Mouse (Mus musculus): ENCODE measurements around the gene Wdpcp.

Gene Wdpcp

DNA sequence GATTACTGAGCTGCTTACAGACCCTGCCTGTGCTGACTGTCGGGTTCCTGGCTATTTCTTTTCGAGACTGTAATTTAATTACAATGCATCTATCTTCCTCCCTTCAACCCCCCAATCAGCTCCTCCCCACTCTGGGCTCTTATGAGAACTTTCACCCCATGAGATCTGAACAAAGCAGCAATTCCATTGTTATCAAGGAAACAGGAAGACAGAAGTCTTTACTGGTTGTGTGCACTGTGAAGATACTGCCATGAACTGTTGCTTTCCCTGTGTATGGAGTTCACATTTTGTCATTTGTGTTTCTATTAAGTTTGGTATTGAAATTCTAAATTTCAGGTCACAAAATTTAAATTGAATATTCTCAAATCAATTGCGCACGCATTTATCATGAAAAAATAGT lies 177.5 kb downstream of the Wdpcp start:
- DNase-seq (ENCODE audit: low read depth) = no peak

DNA sequence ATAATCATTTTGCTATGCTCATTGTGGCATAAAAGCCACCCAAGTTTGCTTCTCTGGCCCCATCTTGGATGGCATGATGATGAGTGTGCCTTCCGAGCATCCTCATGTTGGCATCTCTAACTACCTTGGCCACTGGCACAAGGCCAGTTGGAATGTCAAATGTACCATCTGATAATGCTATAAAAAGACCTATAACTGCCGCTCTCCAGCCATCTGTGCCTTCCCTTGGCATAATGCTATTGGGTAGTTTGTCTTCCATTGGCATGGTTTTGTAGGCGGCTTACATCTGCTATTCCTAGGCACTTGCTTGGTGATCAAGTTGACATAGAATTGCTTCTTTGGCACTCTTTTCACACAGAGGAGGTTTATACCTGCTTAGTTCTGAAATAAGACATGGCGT lies 191.2 kb downstream of the Wdpcp start:
- no peak for DNase-seq (ENCODE audit: low read depth)

DNA sequence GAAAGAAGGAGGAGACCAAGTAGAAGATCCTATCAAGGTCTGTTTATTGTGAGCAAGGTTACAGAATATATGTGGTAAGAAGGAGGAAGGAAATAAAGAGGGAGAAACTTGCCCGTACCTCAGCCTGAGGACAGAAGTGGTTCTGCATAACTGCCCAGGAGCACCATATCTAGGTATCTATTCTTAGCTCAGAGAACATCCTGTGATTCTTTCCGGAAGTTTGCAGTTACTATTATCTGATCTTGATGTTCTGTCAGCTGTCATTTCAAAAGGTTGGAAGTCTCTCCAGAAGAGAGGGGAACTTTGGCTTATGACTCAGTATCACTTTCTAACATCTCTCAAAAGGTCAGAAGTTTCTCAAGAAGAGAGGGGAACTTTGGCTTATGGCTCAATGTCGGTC lies 216.8 kb downstream of the Wdpcp start:
- peak; percentile 64 for DNase-seq (ENCODE audit: low read depth)

DNA sequence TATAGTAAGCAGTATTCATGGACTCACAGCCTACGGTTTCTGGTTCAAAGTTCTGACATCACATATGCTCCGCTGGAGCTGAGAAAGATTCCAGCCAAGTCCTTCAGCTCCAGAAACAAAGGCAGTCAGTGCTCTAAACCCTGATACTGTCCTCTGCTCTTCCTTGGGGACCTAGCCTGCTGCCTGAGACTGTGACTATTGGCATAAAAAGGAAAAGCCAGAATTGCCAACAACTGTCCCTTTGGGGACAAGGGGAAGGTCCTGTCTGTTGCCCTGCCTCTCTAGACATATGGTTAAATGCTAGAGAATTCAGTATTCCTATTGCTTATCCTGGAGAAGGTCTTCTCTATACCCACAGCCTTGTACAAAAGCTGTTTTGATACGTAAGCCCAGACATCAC lies 252.9 kb downstream of the Wdpcp start:
- no peak for DNase-seq (ENCODE audit: low read depth)

DNA sequence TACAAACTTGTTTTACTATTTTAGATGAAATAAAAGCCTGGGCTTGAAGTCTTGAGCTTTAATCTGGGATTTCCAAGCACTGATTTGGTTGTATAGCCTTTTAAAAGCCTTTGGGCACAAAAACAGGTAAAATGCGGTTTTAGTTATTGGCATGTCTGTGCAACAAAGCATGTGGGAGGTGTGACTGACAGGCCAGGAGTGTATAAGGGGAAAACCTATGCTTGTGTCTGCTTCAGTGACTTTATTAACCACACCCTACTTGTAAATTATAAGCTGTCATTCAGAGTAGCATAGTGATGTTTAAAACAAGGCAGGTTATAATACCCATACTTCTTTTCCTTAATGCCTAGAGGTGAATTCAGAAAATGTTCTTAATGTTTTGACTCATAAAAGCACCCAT lies 254.5 kb downstream of the Wdpcp start:
- no peak for DNase-seq (ENCODE audit: low read depth)

DNA sequence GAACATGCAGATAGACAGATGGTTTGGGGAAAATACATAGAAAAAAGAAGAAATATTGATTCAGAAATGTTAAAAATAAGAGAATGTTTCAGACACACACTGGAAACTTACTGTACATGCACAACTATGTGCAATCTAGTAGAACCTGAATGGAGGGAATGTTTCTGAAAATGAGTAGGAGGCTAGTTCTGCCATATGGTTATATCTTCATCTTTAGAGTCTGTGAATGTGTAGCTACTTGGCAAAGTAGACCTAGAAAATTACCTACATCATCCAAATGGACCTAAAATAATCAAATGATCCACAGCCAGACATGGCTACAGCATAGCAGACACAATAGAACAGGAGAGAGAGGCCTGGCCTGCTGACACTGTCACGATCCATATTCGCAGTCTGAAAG lies 275.0 kb downstream of the Wdpcp start:
- DNase-seq (ENCODE audit: low read depth) = no peak

DNA sequence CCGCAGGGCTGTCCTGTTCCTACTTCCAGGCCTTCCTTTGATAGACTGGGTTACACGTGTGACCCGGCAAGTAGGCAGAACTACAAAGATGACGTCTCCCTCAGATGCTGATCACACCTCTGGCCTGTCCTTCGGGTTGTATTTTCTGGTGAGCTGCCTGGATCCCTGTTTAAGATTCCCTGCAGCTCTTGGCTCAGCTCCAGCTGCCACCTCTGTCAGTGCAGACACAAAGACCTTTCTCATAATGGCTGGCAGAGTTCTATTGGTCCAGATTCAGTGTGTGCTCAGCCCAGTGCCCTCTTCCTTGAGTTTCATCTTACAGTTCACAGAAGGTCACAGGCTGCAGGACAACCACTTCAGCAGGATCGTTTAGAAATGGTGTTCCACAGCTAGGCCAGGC lies 292.0 kb downstream of the Wdpcp start:
- DNase-seq (ENCODE audit: low read depth) = no peak

DNA sequence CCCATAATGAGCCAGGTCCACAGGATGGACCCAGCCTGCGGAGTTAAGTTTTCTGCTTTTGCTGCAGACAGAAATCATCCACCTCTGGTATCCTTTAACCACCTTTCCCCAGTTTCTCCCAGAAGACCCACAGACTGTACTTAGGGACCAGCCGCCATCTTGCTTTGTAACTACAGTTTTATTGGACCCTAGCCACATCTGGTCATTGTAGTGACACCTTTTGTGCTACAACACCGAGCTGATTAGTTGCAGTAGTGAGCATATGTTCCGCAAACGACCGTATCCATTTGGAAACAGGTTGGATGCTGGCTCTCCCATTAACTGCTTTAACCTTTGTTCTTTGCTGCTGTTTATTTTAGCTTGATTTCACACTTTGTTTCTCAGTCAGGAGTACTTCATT lies 292.5 kb downstream of the Wdpcp start:
- DNase-seq (ENCODE audit: low read depth) = no peak

DNA sequence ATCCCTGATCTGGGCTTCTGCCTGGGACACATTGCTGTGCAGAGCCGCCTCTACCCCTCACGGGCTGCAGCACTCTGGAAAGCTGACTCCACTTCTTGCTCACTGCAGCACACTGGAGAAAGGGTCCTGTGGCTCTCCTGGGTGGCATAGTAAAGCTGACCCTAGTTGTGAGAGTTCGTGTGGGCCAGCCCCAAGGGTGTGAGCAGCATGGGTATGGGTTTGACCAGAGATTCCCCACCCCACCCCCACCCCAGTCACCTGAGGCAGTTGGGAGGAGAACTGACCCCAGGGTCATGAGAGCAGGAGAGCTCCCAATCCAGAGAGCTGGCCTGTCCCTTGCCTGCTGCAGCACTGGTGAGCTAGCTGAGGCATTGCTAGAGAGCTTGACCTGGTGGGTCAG lies 296.6 kb downstream of the Wdpcp start:
- DNase-seq (ENCODE audit: low read depth) = no peak

DNA sequence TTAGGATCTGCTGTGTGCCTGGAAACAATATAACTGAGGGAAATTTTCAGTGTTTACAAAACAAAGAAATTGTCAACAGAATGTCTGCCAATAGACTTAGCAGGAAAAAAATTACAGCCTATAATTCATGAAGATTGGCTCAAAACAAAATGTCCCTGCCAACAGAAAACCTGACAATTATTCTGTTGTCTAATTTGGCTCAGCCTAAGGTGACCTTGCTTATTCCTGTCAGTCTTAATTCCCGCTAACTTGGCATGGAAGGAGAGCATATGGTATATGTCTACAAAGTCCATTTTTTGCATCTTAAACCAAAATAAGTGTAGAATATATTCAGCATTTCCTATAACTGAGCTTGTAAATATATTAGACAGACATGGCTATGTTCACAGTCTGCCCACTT lies 298.8 kb downstream of the Wdpcp start:
- DNase-seq (ENCODE audit: low read depth) = no peak

DNA sequence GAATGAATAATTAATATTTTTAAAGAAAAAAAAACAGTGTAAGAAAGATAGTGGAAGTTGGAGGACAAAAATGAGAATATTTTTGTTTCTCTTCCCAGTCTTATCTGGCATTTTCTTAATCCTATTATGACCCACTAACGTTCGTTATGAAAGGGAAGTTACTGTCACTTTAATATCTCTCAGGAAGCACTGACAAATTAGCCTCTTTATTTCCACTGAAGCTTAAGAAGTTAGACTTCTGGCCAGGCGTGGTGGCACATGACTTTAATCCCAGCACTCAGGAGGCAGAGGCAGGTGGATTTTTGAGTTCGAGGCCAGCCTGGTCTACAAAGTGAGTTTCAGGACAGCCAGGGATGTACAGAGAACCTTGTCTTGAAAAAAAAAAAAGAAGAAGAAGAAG lies 299.7 kb downstream of the Wdpcp start:
- no peak for DNase-seq (ENCODE audit: low read depth)

DNA sequence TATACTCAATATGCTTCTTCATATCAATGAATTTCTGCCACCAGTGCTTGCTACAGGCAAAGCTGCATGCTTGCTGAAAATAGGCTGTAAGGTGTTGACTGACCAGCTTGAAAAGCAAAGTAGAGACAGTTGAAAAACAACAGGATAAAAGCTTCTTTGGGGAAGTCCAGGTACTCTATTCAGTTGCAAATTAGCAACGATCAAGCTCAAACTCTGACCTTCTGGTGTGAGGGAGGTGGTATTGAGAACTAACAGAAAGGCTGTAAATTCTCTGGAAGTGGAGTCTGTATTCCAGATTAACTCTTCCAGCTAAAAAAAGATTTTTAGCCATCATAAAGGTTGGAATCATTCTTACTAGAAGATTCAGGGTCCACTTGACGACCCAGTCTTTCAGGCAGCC lies 303.0 kb downstream of the Wdpcp start:
- no peak for DNase-seq (ENCODE audit: low read depth)

DNA sequence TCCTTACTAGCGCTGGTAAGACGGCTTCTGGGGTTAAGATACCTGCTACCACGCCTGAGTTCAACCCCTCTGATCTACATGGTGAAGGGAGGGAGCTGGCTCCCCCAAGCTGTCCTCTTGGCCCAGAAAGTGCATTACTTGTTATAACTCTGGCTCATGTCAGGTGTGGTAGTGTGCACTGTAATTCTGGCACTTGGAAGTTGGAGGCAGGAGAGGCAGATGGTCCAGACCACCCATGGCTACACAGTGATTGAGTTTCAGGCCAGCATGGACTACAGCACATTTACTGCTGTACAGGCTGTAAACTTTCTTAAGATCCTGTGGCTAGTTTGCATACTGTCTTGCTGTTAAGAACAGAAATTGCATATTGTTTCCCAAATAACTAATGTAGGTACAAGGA lies 322.7 kb downstream of the Wdpcp start:
- DNase-seq (ENCODE audit: low read depth) = no peak

DNA sequence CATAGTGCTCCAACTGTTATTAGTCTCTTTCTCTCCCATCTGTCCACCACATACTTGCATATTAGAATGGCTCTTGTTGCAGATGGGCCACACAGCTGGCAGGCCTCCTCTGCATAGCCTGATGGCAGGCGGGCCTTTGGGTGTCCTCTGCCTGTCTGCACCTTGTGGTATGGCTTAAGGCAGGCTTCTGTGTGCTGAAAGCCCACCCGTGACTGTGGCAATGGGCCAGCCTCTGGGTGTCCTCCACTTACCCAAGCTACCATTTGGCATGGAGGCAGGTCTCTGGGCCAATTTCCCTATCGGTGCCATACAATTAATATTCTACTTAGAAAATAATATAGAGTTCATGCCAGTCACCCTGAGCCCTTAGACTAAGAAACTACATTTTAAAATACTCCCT lies 350.5 kb downstream of the Wdpcp start:
- no peak for DNase-seq (ENCODE audit: low read depth)

Measured in 416B (cell line).